Comparison of ENCODE assay signal across 17 mouse cellular contexts in the genomic region with DNA sequence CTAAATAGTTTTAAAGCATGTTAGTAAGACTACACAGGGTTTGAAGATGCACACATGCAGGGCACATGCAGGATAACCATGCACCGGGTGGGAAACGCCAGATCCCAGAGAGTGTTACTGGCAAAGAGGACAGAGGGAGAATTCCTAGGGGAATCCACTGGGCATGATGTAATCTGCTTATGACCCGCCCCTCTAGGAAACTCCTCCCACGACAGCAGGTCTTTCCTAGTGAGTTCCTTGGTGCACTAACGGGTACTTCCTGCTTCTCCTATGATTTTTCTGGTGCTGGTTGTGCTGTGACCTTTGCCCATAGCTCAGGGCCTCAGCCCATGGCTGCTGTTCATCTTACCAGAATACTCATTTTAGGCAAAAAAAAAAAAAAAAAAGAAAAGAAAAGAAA. TPM values are rescaled to one million over a fixed set of nuclear protein-coding genes. Genes with fewer than 3 reads are reported as not detected.
DNase-seq lines count a peak whose midpoint lies in the region; ATAC-seq and TF ChIP-seq lines count a peak whose summit lies in the region.
"Had no signal": no experiment of that assay in that cellular context is flagged by ENCODE, and none has a peak within 500 bp of the region (broad histone marks: within the 10 kb centered on the region; RNA-seq: fewer than 3 reads in every experiment).

No protein-coding gene starts in this region.

- no peak for TF ChIP-seq EP300 in stomach, postnatal 0 days (optimal IDR thresholded peaks at IDR 0.05)

- no peak for TF ChIP-seq POLR2A in liver, adult 2 months (IDR thresholded peaks at IDR 0.05; ENCODE audit: extremely low read depth, insufficient read depth, low read length)

- no peak for TF ChIP-seq CTCF in liver, adult 2 months (IDR thresholded peaks at IDR 0.05; ENCODE audit: low read depth, low read length)
- no peak for TF ChIP-seq CTCF in intestine, postnatal 0 days (IDR thresholded peaks at IDR 0.05; ENCODE audit: low read depth)
- TF ChIP-seq CTCF in stomach, postnatal 0 days (IDR thresholded peaks at IDR 0.05; ENCODE audit: low read depth), result no peak

- no peak for ATAC-seq in liver, embryonic 12.5 days
- peak; percentile 81 for ATAC-seq in intestine, postnatal 0 days
- ATAC-seq in stomach, postnatal 0 days (ENCODE audit: low FRiP score, low TSS enrichment), result peak; percentile 64

- peak; percentile 29 to 50 for DNase-seq in adrenal gland, postnatal 36 days
- DNase-seq in adrenal gland, adult 8-10 months, result no peak
- DNase-seq in liver, adult 2 months (ENCODE audit: extremely low read depth, low read depth, low spot score), result peak; percentile 39
- DNase-seq in stomach, postnatal 0 days (ENCODE audit: low spot score), result peak; percentile 47
- DNase-seq in spleen, postnatal 10 days (ENCODE audit: low spot score in 2 of 2), result no peak
- no peak for DNase-seq in layer of hippocampus, postnatal 14 days (ENCODE audit: low spot score in 2 of 2)
- DNase-seq: heart, postnatal 14 days; layer of hippocampus, postnatal 36 days; midbrain, embryonic 14.5 days had no signal

- no peak overlapping the region for H3K9ac ChIP-seq in liver, adult 2 months (ENCODE audit: low read depth, low read length)
- no peak overlapping the region for H3K9ac ChIP-seq in liver, embryonic 12.5 days
- H3K9ac ChIP-seq in intestine, postnatal 0 days (ENCODE audit: low read depth, low read length), result no peak overlapping the region
- no peak overlapping the region for H3K9ac ChIP-seq in stomach, postnatal 0 days (ENCODE audit: low read length)
- H3K9ac ChIP-seq: limb, embryonic 15.5 days had no signal

- H3K4me1 ChIP-seq in liver, adult 2 months (ENCODE audit: control insufficient read depth, insufficient read depth, low read length), result no peaks in the 10 kb centered on the region
- peaks cover 7% of the 10 kb centered on the region; the same call in 1 of the 2 replicates for H3K4me1 ChIP-seq in liver, embryonic 12.5 days
- H3K4me1 ChIP-seq in intestine, postnatal 0 days (replicated peaks; ENCODE audit: control insufficient read depth, insufficient read depth, low read length), result peaks cover 4% of the 10 kb centered on the region; the same call in 1 of the 2 replicates
- no peaks in the 10 kb centered on the region for H3K4me1 ChIP-seq in stomach, postnatal 0 days (replicated peaks; ENCODE audit: control insufficient read depth, insufficient read depth)
- H3K4me1 ChIP-seq: embryonic facial prominence, embryonic 10.5 days had no signal

- WGBS in liver, adult 2 months, result 61% methylated on average over 5 of the region's 5 CpGs
- 50% methylated on average over 5 of the region's 5 CpGs for WGBS in liver, embryonic 12.5 days (ENCODE audit: insufficient replicate concordance)
- WGBS in intestine, postnatal 0 days, result 39% methylated on average over 5 of the region's 5 CpGs
- 57% methylated on average over 5 of the region's 5 CpGs for WGBS in stomach, postnatal 0 days

- H3K4me3 ChIP-seq in liver, adult 2 months (ENCODE audit: insufficient read depth, low read depth, low read length), result no peak overlapping the region
- H3K4me3 ChIP-seq in liver, embryonic 12.5 days, result no peak overlapping the region
- H3K4me3 ChIP-seq in intestine, postnatal 0 days (ENCODE audit: low read depth, low read length), result no peak overlapping the region
- no peak overlapping the region for H3K4me3 ChIP-seq in stomach, postnatal 0 days (ENCODE audit: low read depth, low read length)
- H3K4me3 ChIP-seq: embryonic facial prominence, embryonic 10.5 days; heart, adult 2 months; limb, embryonic 15.5 days had no signal

- no peak overlapping the region for H3K27ac ChIP-seq in liver, adult 2 months (replicated peaks; ENCODE audit: insufficient read depth, low read depth, low read length)
- no peak overlapping the region for H3K27ac ChIP-seq in liver, embryonic 12.5 days
- H3K27ac ChIP-seq in intestine, postnatal 0 days (ENCODE audit: low read depth, low read length), result no peak overlapping the region
- H3K27ac ChIP-seq in stomach, postnatal 0 days (replicated peaks), result no peak overlapping the region
- H3K27ac ChIP-seq: embryonic facial prominence, embryonic 10.5 days; heart, adult 2 months; limb, embryonic 15.5 days had no signal

- H3K79me2 ChIP-seq in liver, adult 2 months (ENCODE audit: control insufficient read depth, insufficient read depth, low read length), result peaks cover 23% of the 10 kb centered on the region

- no peaks in the 10 kb centered on the region for H3K9me3 ChIP-seq in liver, embryonic 12.5 days (replicated peaks)
- no peaks in the 10 kb centered on the region for H3K9me3 ChIP-seq in intestine, postnatal 0 days (ENCODE audit: control insufficient read depth)
- no peaks in the 10 kb centered on the region for H3K9me3 ChIP-seq in stomach, postnatal 0 days (ENCODE audit: control insufficient read depth, low read length)
- H3K9me3 ChIP-seq: embryonic facial prominence, embryonic 10.5 days; limb, embryonic 15.5 days had no signal

- no peak overlapping the region for H3K4me2 ChIP-seq in liver, embryonic 12.5 days
- no peak overlapping the region for H3K4me2 ChIP-seq in intestine, postnatal 0 days (replicated peaks; ENCODE audit: low read depth)
- no peak overlapping the region for H3K4me2 ChIP-seq in stomach, postnatal 0 days (replicated peaks; ENCODE audit: low read depth)
- H3K4me2 ChIP-seq: limb, embryonic 15.5 days had no signal

- no peaks in the 10 kb centered on the region for H3K27me3 ChIP-seq in liver, adult 2 months (ENCODE audit: control insufficient read depth, insufficient read depth, low read length)
- no peaks in the 10 kb centered on the region for H3K27me3 ChIP-seq in liver, embryonic 12.5 days (replicated peaks)
- no peaks in the 10 kb centered on the region for H3K27me3 ChIP-seq in intestine, postnatal 0 days (replicated peaks; ENCODE audit: control insufficient read depth, insufficient read depth, low read length)
- H3K27me3 ChIP-seq in stomach, postnatal 0 days (ENCODE audit: control insufficient read depth, insufficient read depth, low read length), result no peaks in the 10 kb centered on the region
- H3K27me3 ChIP-seq: limb, embryonic 15.5 days had no signal

- H3K36me3 ChIP-seq in liver, adult 2 months (ENCODE audit: control insufficient read depth, insufficient read depth, low read length), result peaks cover 2% of the 10 kb centered on the region; the same call in 1 of the 2 replicates
- no peaks in the 10 kb centered on the region for H3K36me3 ChIP-seq in liver, embryonic 12.5 days
- no peaks in the 10 kb centered on the region for H3K36me3 ChIP-seq in intestine, postnatal 0 days (ENCODE audit: control insufficient read depth, insufficient read depth)
- H3K36me3 ChIP-seq in stomach, postnatal 0 days (ENCODE audit: control insufficient read depth, insufficient read depth, low read length), result no peaks in the 10 kb centered on the region
- H3K36me3 ChIP-seq: embryonic facial prominence, embryonic 10.5 days; limb, embryonic 15.5 days had no signal

RNA-seq across cellular contexts. Expression of gene Gm10322, which starts 12.0 kb away (rescaled TPM):
- not detected for total RNA-seq in adrenal gland, postnatal 36 days (2021)
- not detected for total RNA-seq in adrenal gland, adult 8-10 months (2022)
- total RNA-seq in liver, adult 2 months (2014; rRNA removed), result not detected in 2 replicates
- not detected in 2 replicates for polyA plus RNA-seq in liver, adult 2 months (2012; rRNA removed)
- not detected in 2 replicates for polyA plus RNA-seq in liver, embryonic 12.5 days (2016; fragmentation: Nextera tagmentation; extraction: Ambion mirVana)
- not detected in 2 replicates for polyA plus RNA-seq in intestine, postnatal 0 days (2015; fragmentation: Nextera tagmentation; extraction: Ambion mirVana)
- polyA plus RNA-seq in stomach, postnatal 0 days (2015; fragmentation: Nextera tagmentation; extraction: Ambion mirVana), result 0.38 TPM in 1 of 2 replicates, not detected in the other
- total RNA-seq in layer of hippocampus, postnatal 14 days (2021), result not detected
- total RNA-seq: gastrocnemius, adult 18-20 months; heart, adult 2 months; heart, postnatal 14 days; layer of hippocampus, postnatal 36 days had no signal
- polyA plus RNA-seq: embryonic facial prominence, embryonic 10.5 days; heart, adult 2 months; intestine, embryonic 14.5 days; limb, embryonic 15.5 days; midbrain, embryonic 14.5 days; spleen, adult 2 months had no signal

RNA-seq across cellular contexts. Expression of gene Mcu, which starts 12.6 kb away (rescaled TPM):
- 10 to 100 TPM; 42.9 to 53.4 TPM for total RNA-seq in adrenal gland, postnatal 36 days (2021)
- 10 to 100 TPM; 40.4 to 61.1 (median 47.8) TPM for total RNA-seq in adrenal gland, adult 8-10 months (2022)
- 12.9 and 13.0 TPM in 2 replicates for total RNA-seq in liver, adult 2 months (2014; rRNA removed)
- polyA plus RNA-seq in liver, adult 2 months (2012; rRNA removed), result 11.5 and 14.4 TPM in 2 replicates
- polyA plus RNA-seq in liver, embryonic 12.5 days (2016; fragmentation: Nextera tagmentation; extraction: Ambion mirVana), result 14.3 and 14.6 TPM in 2 replicates
- polyA plus RNA-seq in intestine, postnatal 0 days (2015; fragmentation: Nextera tagmentation; extraction: Ambion mirVana), result 63.3 and 65.2 TPM in 2 replicates
- polyA plus RNA-seq in stomach, postnatal 0 days (2015; fragmentation: Nextera tagmentation; extraction: Ambion mirVana), result 56.9 and 57.2 TPM in 2 replicates
- total RNA-seq in layer of hippocampus, postnatal 14 days (2021), result 10 to 100 TPM; 57.7 to 58.3 TPM

Comparison
In these comparisons a context has a peak if more than half of its experiments do, and no peak if none do; other contexts are left out.
1. DNase-seq: peak in adrenal gland, postnatal 36 days (2 of 2), liver, adult 2 months (single experiment) and stomach, postnatal 0 days (single experiment); none in adrenal gland, adult 8-10 months (single experiment), spleen, postnatal 10 days (0 of 2) and layer of hippocampus, postnatal 14 days (0 of 2).